Mouse (Mus musculus) NIH3T3 (cell line): ENCODE measurements at regions not wholly inside any gene's neighbourhood (a gene's known extent, or its start where the extent isn't known, plus 50 kb on each side); places are given as distances from the start of the nearest gene placed in this dataset.

Experiments
- DNase-seq: peaks from one replicate; pipeline ENCODE4 v3.0.0-alpha.2; 2012; ENCODE audit warnings: low read depth

- no peak for DNase-seq
Measured at GRCm38 (mm10) chr5:129429897-129430296, 71.1 kb upstream of the Sfswap start.

- DNase-seq, result no peak
Measured at GRCm38 (mm10) chr5:129430330-129430729, 70.7 kb upstream of the Sfswap start.

- no peak for DNase-seq
Measured at GRCm38 (mm10) chr5:129449931-129450573, 51.0 kb upstream of the Sfswap start.
